Mouse (Mus musculus): Measurements from ENCODE around the gene Med22.
A peak's percentile ranks its signal among the peaks of the same experiment; 100 is the strongest.

The Med22 gene

GRCm38 (mm10) chr2:26910124-26910993 lies at the start of gene Med22, which contains the start of gene Rpl7a:
TSS of gene Med22 (minus strand) at chr2:26910677.
TSS of gene Rpl7a (plus strand) at chr2:26910764.
- DNase-seq (ENCODE audit: low spot score) = peak; percentile 98

GRCm38 (mm10) chr2:26957488-26957859 lies 47.0 kb upstream of the Med22 start:
- no peak for DNase-seq (ENCODE audit: low spot score)

DNA sequence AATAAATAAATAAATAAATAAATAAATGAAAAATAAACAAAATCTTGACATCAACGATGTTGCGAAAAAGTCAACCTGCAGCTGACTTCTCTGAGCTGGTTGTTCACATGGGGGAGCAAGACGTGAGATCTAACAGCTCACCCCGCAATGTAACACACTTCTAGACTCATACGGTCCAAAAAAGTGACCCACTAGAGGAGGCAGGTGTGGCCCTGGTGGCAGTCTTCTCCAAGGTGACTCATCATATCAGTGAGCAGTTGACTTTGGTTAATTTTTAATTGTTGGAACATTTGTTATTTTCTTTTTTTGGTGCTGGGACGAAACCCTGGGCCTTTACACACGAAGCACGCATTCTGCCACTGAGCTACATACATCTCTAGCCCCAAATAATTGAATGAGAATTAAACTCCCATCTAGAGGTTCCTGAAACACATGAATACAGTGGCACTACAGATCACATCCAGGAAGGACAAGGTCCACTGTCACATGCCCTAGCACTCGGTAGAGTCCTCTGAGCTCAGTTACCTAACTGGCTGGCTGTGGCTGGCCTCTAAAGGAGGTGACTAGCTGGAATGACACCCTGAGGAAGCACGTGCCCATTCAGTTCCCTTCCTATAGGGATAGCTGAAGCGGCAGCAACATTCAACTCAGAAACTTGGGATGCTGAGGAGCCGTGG lies 46.5 kb upstream of the Med22 start:
- DNase-seq (ENCODE audit: low spot score) = no peak

- no peak for DNase-seq (ENCODE audit: low spot score)
These were observed 44.4 kb upstream of the Med22 start for GRCm38 (mm10) chr2:26954735-26955395.

- DNase-seq (ENCODE audit: low spot score) = no peak
These were observed 42.4 kb upstream of the Med22 start for GRCm38 (mm10) chr2:26952866-26953265.

- DNase-seq (ENCODE audit: low spot score) = no peak
These were observed 41.7 kb upstream of the Med22 start for GRCm38 (mm10) chr2:26952193-26952592.

DNA sequence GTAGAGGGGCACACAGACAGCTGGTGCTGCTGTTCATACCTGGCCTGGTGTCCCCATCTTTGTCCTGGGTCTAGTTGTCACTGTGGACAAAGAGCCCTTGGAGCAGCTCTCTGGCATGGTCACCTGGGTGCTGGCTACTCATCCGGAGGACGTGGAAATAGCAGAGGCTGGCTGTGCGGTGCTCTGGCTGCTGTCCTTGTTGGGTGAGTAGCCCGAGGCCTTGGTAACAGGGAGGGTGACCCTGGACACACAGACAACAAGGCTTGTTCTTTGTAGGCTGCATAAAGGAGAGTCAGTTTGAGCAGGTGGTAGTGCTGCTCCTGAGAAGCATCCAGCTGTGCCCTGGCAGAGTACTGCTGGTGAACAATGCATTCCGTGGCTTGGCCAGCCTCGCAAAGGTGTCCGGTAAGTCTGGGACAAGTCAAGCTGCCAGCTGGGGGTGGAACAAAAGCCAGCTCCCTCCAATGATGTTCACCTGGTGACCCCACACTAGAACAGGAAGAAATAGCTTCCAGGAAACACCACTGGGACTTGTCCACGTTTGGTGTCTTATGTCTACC lies 40.9 kb upstream of the Med22 start:
- DNase-seq (ENCODE audit: low spot score) = no peak

- no peak for DNase-seq (ENCODE audit: low spot score)
These were observed 39.9 kb upstream of the Med22 start for GRCm38 (mm10) chr2:26950411-26950810.

GRCm38 (mm10) chr2:26943253-26943652 lies 32.8 kb upstream of the Med22 start:
- no peak for DNase-seq (ENCODE audit: low spot score)

DNA sequence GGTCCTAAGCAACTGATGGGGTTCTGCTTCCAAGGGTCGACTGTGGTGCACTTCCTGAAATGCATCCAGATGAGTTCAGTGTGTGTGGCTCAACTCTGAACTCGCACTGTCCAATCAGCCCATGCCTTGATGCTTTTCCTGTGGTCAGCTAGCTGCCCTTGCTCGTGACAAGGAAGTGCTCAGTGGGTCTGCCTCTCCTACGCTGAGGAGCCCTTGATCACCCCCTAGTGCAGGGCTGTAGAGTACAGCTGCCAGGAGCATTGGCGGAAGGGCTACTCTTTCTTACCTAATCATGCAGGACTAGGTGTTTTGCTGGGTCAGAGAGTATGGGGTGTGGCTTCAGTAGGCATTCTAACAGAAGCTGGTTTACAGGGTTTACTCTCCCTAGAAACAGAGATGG lies 31.1 kb upstream of the Med22 start:
- DNase-seq (ENCODE audit: low spot score) = no peak

GRCm38 (mm10) chr2:26936425-26936824 lies 25.9 kb upstream of the Med22 start:
- no peak for DNase-seq (ENCODE audit: low spot score)

- DNase-seq (ENCODE audit: low spot score) = no peak
These were observed 24.8 kb upstream of the Med22 start for GRCm38 (mm10) chr2:26935286-26935685.

DNA sequence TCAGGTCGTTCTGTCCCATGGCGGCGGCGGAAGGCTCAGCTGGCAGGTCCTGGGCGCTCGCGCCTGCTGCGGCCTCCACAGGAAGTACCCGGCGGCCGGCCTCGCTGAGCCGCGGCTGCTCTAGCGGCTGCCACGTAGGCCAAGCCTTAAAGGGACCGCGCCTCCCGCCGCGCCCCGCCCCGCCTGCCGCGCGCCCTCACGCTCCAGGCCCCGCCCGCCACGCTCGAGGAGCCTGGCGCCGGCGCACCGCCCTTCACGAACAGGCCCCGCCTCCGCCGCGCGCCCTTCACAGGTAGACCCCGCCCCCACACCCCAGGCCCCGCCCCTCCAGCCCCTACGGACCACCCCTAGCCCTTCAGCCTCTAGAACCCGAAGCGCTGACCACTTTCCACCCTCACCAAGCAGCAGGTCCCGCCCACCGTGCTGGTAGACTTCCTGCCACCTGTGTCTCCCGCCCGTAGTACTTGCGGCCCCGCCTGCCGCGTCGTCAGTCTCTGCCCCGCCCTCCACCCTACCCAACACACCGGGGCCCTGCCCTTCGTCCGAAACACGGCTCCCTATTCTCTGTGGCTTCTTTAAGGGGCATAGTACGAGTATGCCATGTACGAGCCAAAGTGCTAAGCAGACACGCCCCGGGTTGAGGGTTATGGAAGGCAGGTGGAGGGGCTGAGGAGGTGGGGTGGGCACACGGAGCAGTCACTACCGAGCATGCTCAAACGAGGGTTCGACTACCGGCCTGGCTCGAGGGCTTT lies 23.0 kb upstream of the Med22 start, which contains the start of the genes Surf4 and Stkld1:
Gene Surf4, minus strand, starts transcription at position 625 of the 752 bp plus-strand sequence.
Gene Stkld1, plus strand, starts transcription at position 744 of the 752 bp plus-strand sequence.
- peak; percentile 86 for DNase-seq (ENCODE audit: low spot score)

DNA sequence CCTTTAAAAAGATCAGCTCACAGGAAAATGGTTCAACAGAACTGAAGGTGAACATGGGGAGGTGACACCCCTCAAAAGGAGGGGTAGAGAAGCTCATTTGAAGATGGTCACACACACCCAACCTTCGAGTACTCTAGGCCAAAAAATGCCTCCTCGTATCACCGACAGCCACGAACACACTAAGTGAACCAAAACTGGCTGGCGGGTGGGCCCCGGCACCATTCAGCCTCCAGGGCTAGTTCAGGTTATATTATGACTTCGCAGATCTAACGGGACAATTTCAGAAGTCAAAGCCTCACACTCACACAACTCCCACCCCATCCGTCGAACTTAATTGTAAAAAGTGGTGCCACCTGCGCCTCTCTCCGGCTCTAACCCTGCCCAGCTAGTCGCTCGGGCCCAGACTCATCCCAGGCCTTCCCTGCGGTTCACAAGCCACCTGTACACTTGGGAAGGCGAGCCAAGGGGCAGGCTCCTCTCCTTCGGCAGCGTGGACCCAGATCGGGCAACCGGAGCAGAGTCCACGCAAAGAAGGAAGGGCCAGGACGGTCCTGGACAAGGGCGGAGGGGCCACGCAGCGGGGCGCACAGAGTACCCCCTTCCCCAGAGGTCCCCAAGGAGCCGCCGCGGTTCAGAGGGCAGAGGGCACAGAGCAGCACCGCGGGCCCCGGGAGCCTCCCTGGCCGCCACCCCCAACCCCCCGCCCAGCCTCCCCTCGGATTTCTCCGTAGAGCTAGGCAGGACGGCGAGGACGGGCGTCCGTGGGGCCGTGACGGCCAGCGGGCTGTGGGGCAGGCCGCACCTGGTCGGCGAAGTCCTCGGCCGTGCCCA lies 22.2 kb upstream of the Med22 start:
- DNase-seq (ENCODE audit: low spot score) = no peak

GRCm38 (mm10) chr2:26930390-26930789 lies 19.9 kb upstream of the Med22 start:
- DNase-seq (ENCODE audit: low spot score) = peak; percentile 76

DNA sequence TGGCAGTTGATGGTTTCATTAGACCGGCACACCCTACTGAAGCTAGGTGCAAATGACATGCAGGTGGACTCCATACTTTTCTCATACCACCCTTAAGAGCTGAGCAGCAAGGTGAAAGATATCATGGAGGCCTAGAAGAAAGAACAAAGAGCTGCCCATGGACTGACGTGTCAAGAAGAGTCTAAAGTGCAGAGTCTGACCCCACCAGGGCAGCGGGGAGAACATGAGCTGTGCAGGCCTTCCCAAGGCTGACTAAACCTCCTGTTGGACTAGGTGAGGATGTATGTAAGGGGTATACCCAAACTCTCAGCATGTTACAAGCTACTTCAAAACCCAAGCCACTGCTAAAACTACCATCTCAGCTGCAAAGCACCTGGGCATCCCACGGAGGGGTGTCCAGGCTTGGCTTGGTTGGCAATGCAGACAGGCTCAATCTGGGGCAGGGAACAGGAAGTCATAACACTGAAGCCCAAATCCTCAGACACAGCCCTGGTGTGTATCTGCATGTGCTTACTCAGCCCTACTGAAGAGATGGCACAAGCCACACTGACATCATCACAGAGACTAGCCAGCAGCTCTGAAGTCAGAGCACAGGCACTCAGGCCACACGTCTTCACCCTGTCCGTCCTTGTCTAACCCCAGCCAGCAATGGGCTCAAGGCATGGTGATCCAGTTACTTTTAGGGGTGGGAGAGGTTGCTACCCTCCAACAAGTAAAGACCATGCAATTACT lies 17.4 kb upstream of the Med22 start:
- no peak for DNase-seq (ENCODE audit: low spot score)

- peak; percentile 58 for DNase-seq (ENCODE audit: low spot score)
These were observed 11.3 kb upstream of the Med22 start for GRCm38 (mm10) chr2:26921784-26922183.

DNA sequence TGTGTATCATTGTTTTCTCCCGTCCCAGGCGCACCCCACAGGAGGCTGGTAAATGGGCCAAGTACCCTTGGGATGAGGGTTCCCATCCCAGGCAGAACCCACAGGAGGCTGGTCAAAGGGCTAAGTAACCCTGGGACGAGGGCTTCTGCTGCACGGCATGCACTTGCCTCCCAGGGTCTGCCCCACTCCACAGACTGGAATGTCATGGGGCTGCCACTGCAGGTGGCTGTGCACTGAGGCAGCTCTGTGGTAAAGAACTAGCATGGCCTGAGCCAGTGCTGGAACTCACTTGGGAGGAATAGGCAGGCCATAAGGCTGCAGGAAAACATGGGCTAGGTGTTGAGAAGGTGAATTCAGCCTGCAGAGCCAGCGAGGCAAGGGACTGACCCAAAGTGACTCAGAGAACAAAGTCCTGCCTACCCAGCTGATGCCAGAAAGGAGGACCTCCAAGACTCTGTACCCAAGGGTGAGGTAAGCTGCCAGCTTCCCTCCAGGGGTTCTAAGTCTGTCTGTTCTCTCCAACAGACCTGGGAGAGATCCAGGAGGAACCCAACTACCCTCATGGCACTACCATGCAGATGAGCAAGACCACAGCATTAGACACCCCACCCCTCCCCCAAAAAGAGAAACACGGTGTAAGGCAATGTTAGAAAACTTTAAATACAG lies 9.8 kb upstream of the Med22 start:
- no peak for DNase-seq (ENCODE audit: low spot score)

DNA sequence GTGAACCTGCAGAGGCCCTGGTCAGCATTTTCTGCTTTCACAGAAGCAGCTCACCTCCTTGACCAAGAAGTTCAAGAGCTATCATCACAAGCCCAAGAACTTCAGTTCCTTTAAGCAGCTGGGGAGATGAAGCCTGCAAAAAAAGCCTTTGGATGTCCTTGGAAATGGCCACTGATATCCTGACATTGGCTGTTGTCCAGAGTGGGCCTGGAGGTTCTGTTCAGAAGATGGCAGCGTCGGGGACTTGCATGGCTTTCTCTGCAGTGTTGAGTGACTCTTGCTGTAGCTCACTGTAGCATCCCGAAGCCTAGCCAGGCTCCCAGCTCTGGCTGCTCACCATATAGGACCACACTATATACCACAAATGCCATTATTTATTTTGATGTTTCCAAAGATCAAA lies 9.2 kb upstream of the Med22 start:
- DNase-seq (ENCODE audit: low spot score) = no peak

All from adipocyte (in vitro differentiated cells).